Mouse (Mus musculus) frontal cortex, postnatal 36 days (tissue): Measurements from ENCODE around the gene Robo1.

ENCODE experiments used
- DNase-seq, 2 experiments: peaks; one replicate each; pipeline ENCODE4 v3.0.0; 2022; ENCODE audit warnings: low spot score in 2 of 2

Gene Robo1

GRCm38 (mm10) chr16:72934908-72935307, 626.8 kb downstream of the Robo1 start:
- no peak for DNase-seq

- DNase-seq = no peak
Observed at GRCm38 (mm10) chr16:72937183-72937582, 629.1 kb downstream of the Robo1 start.

GRCm38 (mm10) chr16:72939862-72940261, 631.8 kb downstream of the Robo1 start:
- DNase-seq = no peak

- no peak for DNase-seq
Observed at GRCm38 (mm10) chr16:72940786-72941185, 632.7 kb downstream of the Robo1 start.

GRCm38 (mm10) chr16:72944403-72944802, 636.3 kb downstream of the Robo1 start:
- no peak for DNase-seq

- DNase-seq = no peak
Observed at GRCm38 (mm10) chr16:72951969-72952368, 643.9 kb downstream of the Robo1 start.

GRCm38 (mm10) chr16:72959018-72959702, 651.1 kb downstream of the Robo1 start:
- no peak for DNase-seq

- no peak for DNase-seq
Observed at GRCm38 (mm10) chr16:72959823-72960222, 651.7 kb downstream of the Robo1 start.

- no peak for DNase-seq
Observed at GRCm38 (mm10) chr16:72963782-72964181, 655.7 kb downstream of the Robo1 start.

GRCm38 (mm10) chr16:72967509-72967908, 659.4 kb downstream of the Robo1 start:
- DNase-seq = peak in 1 of 2 experiments; percentile 29

GRCm38 (mm10) chr16:72969990-72970389, 661.9 kb downstream of the Robo1 start:
- DNase-seq = no peak

GRCm38 (mm10) chr16:72973685-72974084, 665.6 kb downstream of the Robo1 start:
- no peak for DNase-seq

GRCm38 (mm10) chr16:72974681-72975080, 666.6 kb downstream of the Robo1 start:
- DNase-seq = no peak

- DNase-seq = no peak
Observed at GRCm38 (mm10) chr16:72976849-72977576, 668.9 kb downstream of the Robo1 start.

- peak; percentile 77 for DNase-seq
Observed at GRCm38 (mm10) chr16:72979407-72980219, 671.5 kb downstream of the Robo1 start.

GRCm38 (mm10) chr16:72990376-72991167, 682.5 kb downstream of the Robo1 start:
- DNase-seq = no peak

- no peak for DNase-seq
Observed at GRCm38 (mm10) chr16:72993189-72993588, 685.1 kb downstream of the Robo1 start.

GRCm38 (mm10) chr16:72993594-72993993, 685.5 kb downstream of the Robo1 start:
- no peak for DNase-seq

- peak; percentile 64 to 89 for DNase-seq
Observed at GRCm38 (mm10) chr16:72995251-72995954, 687.3 kb downstream of the Robo1 start.

GRCm38 (mm10) chr16:72995955-72996535, 687.9 kb downstream of the Robo1 start:
- no peak for DNase-seq

GRCm38 (mm10) chr16:72998677-72999076, 690.6 kb downstream of the Robo1 start:
- DNase-seq = no peak
